Mouse (Mus musculus) intestine, postnatal 0 days (tissue): Measurements from ENCODE around the gene Ift88. TPM values are rescaled to one million over a fixed set of nuclear protein-coding genes. Genes with fewer than 3 reads are reported as not detected.

Experiments
- ATAC-seq: fragments of 200-750 bp; cut with Nextera tagmentation; 2 replicates; pipeline ENCODE4 v1.8.0; 2017; ENCODE audit warnings: mild to moderate bottlenecking, moderate TSS enrichment, moderate library complexity
- H3K27ac ChIP-seq: fragments of 300-500 bp; sonication (generic); 2 replicates; pipeline ENCODE4 v1.5.1; 2014; ENCODE audit warnings: mild to moderate bottlenecking, low read depth, low read length, moderate library complexity
- H3K27me3 ChIP-seq: fragments of 300-500 bp; sonication (generic); replicated peaks from 2 replicates; pipeline ENCODE4 v1.6.1; 2014; ENCODE audit warnings: low read length, mixed read lengths; ENCODE audit not compliant: control insufficient read depth, insufficient read depth
- H3K36me3 ChIP-seq: fragments of 300-500 bp; sonication (generic); 2 replicates; pipeline ENCODE4 v1.6.1; 2014; ENCODE audit warnings: mild to moderate bottlenecking, moderate library complexity; ENCODE audit not compliant: control insufficient read depth, insufficient read depth
- H3K4me1 ChIP-seq: fragments of 300-500 bp; sonication (generic); replicated peaks from 2 replicates; pipeline ENCODE4 v1.6.1; 2014; ENCODE audit warnings: antibody characterized with exemption, low read length, mixed read lengths; ENCODE audit not compliant: control insufficient read depth, insufficient read depth
- H3K4me2 ChIP-seq: fragments of 300-500 bp; sonication (generic); replicated peaks from 2 replicates; pipeline ENCODE4 v1.6.1; 2014; ENCODE audit warnings: low read depth, mild to moderate bottlenecking, moderate library complexity
- H3K4me3 ChIP-seq: fragments of 300-500 bp; sonication (generic); 2 replicates; pipeline ENCODE4 v1.5.1; 2014; ENCODE audit warnings: low read depth, low read length
- H3K9ac ChIP-seq: fragments of 300-500 bp; sonication (generic); 2 replicates; pipeline ENCODE4 v1.6.1; 2014; ENCODE audit warnings: mild to moderate bottlenecking, low read depth, low read length
- H3K9me3 ChIP-seq: fragments of 300-500 bp; sonication (generic); 2 replicates; pipeline ENCODE4 v1.6.1; 2016; ENCODE audit warnings: mixed run types; ENCODE audit not compliant: control insufficient read depth
- CTCF ChIP-seq: sonication (generic); IDR thresholded peaks from 2 replicates; pipeline ENCODE4 v1.5.1; 2016; ENCODE audit warnings: low read depth, mild to moderate bottlenecking, control low read depth, antibody characterized with exemption, moderate library complexity
- WGBS: fragments of 180-500 bp; shearing (Covaris S2); extraction: QIAGEN DNeasy Blood & Tissue Kit; methylation state at CpG from one replicate; pipeline ENCODE4 v1.1.7; 2014; 5-methylcytosine and 5-hydroxymethylcytosine counted together
- polyA plus RNA-seq: library from polyadenylated mRNA; unstranded; fragments of >200 nt; fragmentation: Nextera tagmentation; extraction: Ambion mirVana; gene quantifications from 2 replicates; pipeline ENCODE4 v1.2.1, GENCODE M21; 2015

Ift88 gene
- polyA plus RNA-seq, 1 experiment from 2014 or later = 5.1 TPM

DNA sequence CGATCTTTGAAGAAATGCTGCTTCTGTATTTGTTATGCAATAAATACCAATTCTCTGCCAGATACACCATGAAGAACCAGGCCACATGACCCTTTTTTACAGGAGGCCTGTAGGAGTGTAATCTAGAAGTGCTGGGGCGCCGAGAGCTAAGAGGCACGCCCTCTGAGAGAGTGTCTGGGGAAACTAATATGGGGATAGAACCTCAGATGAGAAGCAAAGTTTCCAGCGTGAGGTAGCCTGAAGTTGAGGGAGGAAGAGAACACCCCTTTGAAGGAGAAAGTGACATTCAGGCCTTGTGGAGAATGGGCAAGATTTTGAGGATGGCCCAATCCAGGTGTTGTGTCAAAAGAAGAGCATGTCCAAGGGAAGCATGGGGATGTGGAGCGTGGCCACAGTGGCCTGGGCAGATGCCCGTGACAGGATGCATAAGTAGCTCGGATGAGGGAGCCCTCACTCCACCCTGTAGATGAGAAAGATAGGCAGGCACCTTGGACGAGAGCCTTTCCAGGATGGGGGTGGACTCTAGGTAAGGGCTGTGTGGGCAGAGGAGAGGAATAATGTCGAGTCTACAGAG is 102.3 kb downstream of the Ift88 start:
- peak overlapping the region; percentile 96 for H3K4me2 ChIP-seq
- 45% methylated on average over 10 of the region's 10 CpGs for WGBS
- H3K36me3 ChIP-seq = no peaks in the 10 kb centered on the region
- peaks cover 4% of the 10 kb centered on the region; the same call in 1 of the 2 replicates for H3K4me1 ChIP-seq
- H3K9me3 ChIP-seq = no peaks in the 10 kb centered on the region
- no peak overlapping the region for H3K9ac ChIP-seq
- H3K27me3 ChIP-seq = no peaks in the 10 kb centered on the region
- peak; percentile 12; the same call in 1 of the 2 replicates for ATAC-seq
- peak overlapping the region; percentile 76; the same call in 1 of the 2 replicates for H3K4me3 ChIP-seq
- no peak for TF ChIP-seq CTCF
- no peak overlapping the region for H3K27ac ChIP-seq

GRCm38 (mm10) chr14:57527122-57527521 is 103.3 kb downstream of the Ift88 start:
- no peak for TF ChIP-seq CTCF
- no peak overlapping the region for H3K27ac ChIP-seq
- H3K9ac ChIP-seq = no peak overlapping the region
- no peaks in the 10 kb centered on the region for H3K36me3 ChIP-seq
- H3K27me3 ChIP-seq = no peaks in the 10 kb centered on the region
- no peaks in the 10 kb centered on the region for H3K9me3 ChIP-seq
- peaks cover 4% of the 10 kb centered on the region; the same call in 1 of the 2 replicates for H3K4me1 ChIP-seq
- no peak overlapping the region for H3K4me3 ChIP-seq
- 71% methylated on average over 6 of the region's 7 CpGs for WGBS
- ATAC-seq = no peak
- H3K4me2 ChIP-seq = no peak overlapping the region

GRCm38 (mm10) chr14:57527598-57527997 is 103.7 kb downstream of the Ift88 start:
- WGBS = 38% methylated on average over 2 of the region's 2 CpGs
- peaks cover 4% of the 10 kb centered on the region; the same call in 1 of the 2 replicates for H3K4me1 ChIP-seq
- no peak for TF ChIP-seq CTCF
- H3K27me3 ChIP-seq = no peaks in the 10 kb centered on the region
- H3K9me3 ChIP-seq = no peaks in the 10 kb centered on the region
- no peak overlapping the region for H3K4me3 ChIP-seq
- H3K9ac ChIP-seq = no peak overlapping the region
- no peak overlapping the region for H3K4me2 ChIP-seq
- ATAC-seq = no peak
- H3K27ac ChIP-seq = no peak overlapping the region
- H3K36me3 ChIP-seq = no peaks in the 10 kb centered on the region

- H3K9ac ChIP-seq = 0 out of 2 replicates have a peak overlapping the region, but pooled peaks have one; percentile 7
- H3K9me3 ChIP-seq = no peaks in the 10 kb centered on the region
- no peaks in the 10 kb centered on the region for H3K27me3 ChIP-seq
- peak overlapping the region; percentile 17; the same call in 1 of the 2 replicates for H3K4me2 ChIP-seq
- no peak for TF ChIP-seq CTCF
- peak; percentile 56 for ATAC-seq
- H3K36me3 ChIP-seq = no peaks in the 10 kb centered on the region
- 43% methylated on average over 10 of the region's 10 CpGs for WGBS
- H3K27ac ChIP-seq = peak overlapping the region; percentile 28; the same call in 1 of the 2 replicates
- no peak overlapping the region for H3K4me3 ChIP-seq
- peaks cover 4% of the 10 kb centered on the region; the same call in 1 of the 2 replicates for H3K4me1 ChIP-seq
These were observed 105.4 kb downstream of the Ift88 start for GRCm38 (mm10) chr14:57529086-57529785.

DNA sequence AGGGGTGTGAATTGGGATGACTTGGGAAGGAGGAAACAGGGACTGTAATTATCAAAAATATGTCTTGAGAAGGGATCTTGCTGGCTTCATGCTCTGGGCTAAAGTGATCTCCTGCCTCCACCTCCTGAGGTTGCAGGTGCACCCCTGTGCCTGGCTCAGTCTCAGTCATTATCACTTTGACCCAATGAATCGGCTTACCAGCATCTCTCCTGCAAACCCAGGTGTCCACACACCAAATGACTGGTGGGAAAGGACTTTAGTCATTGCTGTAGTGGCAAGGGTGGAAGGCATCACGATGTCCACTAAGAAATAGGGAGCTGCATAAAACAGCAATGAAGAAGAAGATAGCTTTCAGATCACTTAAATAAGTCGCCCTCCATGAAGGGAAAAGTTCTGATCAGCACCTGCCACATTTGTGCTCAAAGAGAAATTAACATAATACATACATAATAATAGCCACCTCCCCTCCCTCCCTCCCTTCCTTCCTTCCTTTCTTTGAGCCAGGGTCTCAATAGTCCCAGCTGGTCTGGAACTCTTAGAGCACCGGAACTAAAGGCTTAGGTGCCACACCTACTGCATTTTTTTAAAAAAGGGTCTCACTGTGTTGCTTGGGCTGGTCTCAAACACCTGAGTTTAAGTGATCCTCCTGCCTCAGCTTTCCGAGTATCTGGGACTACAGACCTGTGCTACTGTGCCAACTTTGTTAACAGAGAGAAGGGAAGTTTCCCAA is 106.1 kb downstream of the Ift88 start:
- TF ChIP-seq CTCF = no peak
- 66% methylated on average over 5 of the region's 5 CpGs for WGBS
- peaks cover 4% of the 10 kb centered on the region; the same call in 1 of the 2 replicates for H3K4me1 ChIP-seq
- H3K9me3 ChIP-seq = no peaks in the 10 kb centered on the region
- H3K4me2 ChIP-seq = peak overlapping the region; percentile 17; the same call in 1 of the 2 replicates
- H3K27ac ChIP-seq = peak overlapping the region; percentile 28; the same call in 1 of the 2 replicates
- no peaks in the 10 kb centered on the region for H3K27me3 ChIP-seq
- no peak for ATAC-seq
- H3K4me3 ChIP-seq = no peak overlapping the region
- no peaks in the 10 kb centered on the region for H3K36me3 ChIP-seq
- H3K9ac ChIP-seq = 0 out of 2 replicates have a peak overlapping the region, but pooled peaks have one; percentile 7

GRCm38 (mm10) chr14:57532577-57532976 is 108.7 kb downstream of the Ift88 start:
- peak; percentile 57 for ATAC-seq
- H3K9ac ChIP-seq = no peak overlapping the region
- WGBS = 90% methylated on average over 3 of the region's 3 CpGs
- H3K4me3 ChIP-seq = no peak overlapping the region
- 0 out of 2 replicates have a peak, but pooled peaks cover 4% of the 10 kb centered on the region for H3K4me1 ChIP-seq
- H3K4me2 ChIP-seq = no peak overlapping the region
- TF ChIP-seq CTCF = no peak
- H3K27ac ChIP-seq = no peak overlapping the region
- no peaks in the 10 kb centered on the region for H3K36me3 ChIP-seq
- no peaks in the 10 kb centered on the region for H3K9me3 ChIP-seq
- H3K27me3 ChIP-seq = no peaks in the 10 kb centered on the region
